Mouse (Mus musculus) embryonic fibroblast, embryonic 13.5 days (primary cell): ENCODE measurements around the gene Ttc9b. TPM values are rescaled to one million over a fixed set of nuclear protein-coding genes. Genes with fewer than 3 reads are reported as not detected.

ENCODE experiments used
- H3K27ac ChIP-seq: 2 replicates; pipeline ENCODE4 v1.5.1; 2012; ENCODE audit warnings: low read length, control low read depth, inconsistent platforms; ENCODE audit not compliant: insufficient read depth
- H3K4me1 ChIP-seq: 2 replicates; pipeline ENCODE4 v1.6.1; 2011; ENCODE audit warnings: low read length; ENCODE audit not compliant: control insufficient read depth, insufficient read depth
- H3K4me3 ChIP-seq: 2 replicates; pipeline ENCODE4 v1.5.1; 2011; ENCODE audit warnings: mild to moderate bottlenecking, control low read depth, low read length; ENCODE audit not compliant: insufficient read depth
- CTCF ChIP-seq: IDR thresholded peaks from 2 replicates; pipeline ENCODE4 v1.5.1; 2011; ENCODE audit warnings: mild to moderate bottlenecking, control low read depth, low read length, moderate library complexity, borderline replicate concordance; ENCODE audit not compliant: insufficient read depth
- POLR2A ChIP-seq: IDR thresholded peaks from 2 replicates; pipeline ENCODE4 v1.6.1; 2011; ENCODE audit warnings: low read depth, mild to moderate bottlenecking, control low read depth, low read length, moderate library complexity
- polyA plus RNA-seq: library from polyadenylated mRNA; stranded (reverse); fragments of >200 nt; gene quantifications from 2 replicates; pipeline ENCODE4 v1.2.4, GENCODE M21; 2011; ENCODE audit warnings: low read depth; ENCODE audit not compliant: missing spikeins, insufficient read length

Ttc9b gene
- polyA plus RNA-seq, 1 experiment: not detected

DNA sequence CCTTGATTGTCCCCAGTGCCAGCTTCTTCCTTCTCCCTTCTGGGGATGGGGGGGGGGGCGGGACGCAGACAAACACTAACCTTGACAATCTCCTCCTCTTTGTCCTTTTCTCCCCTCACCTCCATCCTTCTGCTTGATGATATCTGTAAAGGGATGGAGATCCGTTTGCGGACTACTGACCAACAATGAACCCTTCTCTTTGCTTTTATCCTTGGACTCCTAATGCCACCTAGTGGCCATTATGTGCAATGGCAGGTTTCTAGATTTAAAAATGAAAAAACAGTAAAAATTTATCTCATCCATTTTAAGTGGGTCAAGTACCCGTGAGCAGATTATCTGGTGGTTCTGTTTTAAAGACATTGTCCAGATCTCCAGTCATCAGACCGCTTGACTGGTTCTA is 32.0 kb downstream of the Ttc9b start:
- TF ChIP-seq POLR2A (no peak), CTCF (no peak)
- Histone ChIP-seq H3K27ac (no peak overlapping the region), H3K4me3 (no peak overlapping the region), H3K4me1 (peaks cover 10% of the 10 kb centered on the region; the same call in 1 of the 2 replicates)

DNA sequence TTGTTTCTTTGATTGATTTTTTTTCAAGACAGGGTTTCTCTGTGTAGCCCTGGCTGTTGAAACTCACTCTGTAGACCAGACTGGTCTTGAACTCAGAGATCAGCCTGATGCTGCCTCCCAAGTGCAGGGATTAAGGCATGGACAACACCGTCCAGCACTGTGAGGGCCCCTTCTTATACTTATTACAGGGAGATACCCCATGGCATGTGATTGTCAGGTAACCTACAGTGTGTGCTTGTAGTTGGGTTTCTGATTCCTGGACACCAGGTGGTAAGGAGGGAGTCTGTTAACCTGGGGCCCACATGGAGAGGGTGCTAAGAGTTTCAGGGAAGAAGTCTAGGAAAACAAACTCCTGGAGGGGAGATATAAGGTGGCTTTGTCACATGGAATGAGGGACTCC is 33.3 kb downstream of the Ttc9b start:
- Histone ChIP-seq H3K4me1 (peaks cover 10% of the 10 kb centered on the region; the same call in 1 of the 2 replicates), H3K4me3 (no peak overlapping the region), H3K27ac (no peak overlapping the region)
- TF ChIP-seq POLR2A (no peak), CTCF (no peak)

GRCm38 (mm10) chr7:27687836-27688235 is 34.1 kb downstream of the Ttc9b start:
- H3K4me3 ChIP-seq: no peak overlapping the region
- peaks cover 4% of the 10 kb centered on the region; the same call in 1 of the 2 replicates for H3K4me1 ChIP-seq
- H3K27ac ChIP-seq: no peak overlapping the region
- TF ChIP-seq CTCF: no peak
- no peak for TF ChIP-seq POLR2A

- TF ChIP-seq CTCF (no peak), POLR2A (no peak)
- Histone ChIP-seq H3K4me1 (peaks cover 2% of the 10 kb centered on the region; the same call in 1 of the 2 replicates), H3K4me3 (peak overlapping the region; percentile 72), H3K27ac (no peak overlapping the region)
Observed at GRCm38 (mm10) chr7:27688246-27688788, 34.6 kb downstream of the Ttc9b start.

DNA sequence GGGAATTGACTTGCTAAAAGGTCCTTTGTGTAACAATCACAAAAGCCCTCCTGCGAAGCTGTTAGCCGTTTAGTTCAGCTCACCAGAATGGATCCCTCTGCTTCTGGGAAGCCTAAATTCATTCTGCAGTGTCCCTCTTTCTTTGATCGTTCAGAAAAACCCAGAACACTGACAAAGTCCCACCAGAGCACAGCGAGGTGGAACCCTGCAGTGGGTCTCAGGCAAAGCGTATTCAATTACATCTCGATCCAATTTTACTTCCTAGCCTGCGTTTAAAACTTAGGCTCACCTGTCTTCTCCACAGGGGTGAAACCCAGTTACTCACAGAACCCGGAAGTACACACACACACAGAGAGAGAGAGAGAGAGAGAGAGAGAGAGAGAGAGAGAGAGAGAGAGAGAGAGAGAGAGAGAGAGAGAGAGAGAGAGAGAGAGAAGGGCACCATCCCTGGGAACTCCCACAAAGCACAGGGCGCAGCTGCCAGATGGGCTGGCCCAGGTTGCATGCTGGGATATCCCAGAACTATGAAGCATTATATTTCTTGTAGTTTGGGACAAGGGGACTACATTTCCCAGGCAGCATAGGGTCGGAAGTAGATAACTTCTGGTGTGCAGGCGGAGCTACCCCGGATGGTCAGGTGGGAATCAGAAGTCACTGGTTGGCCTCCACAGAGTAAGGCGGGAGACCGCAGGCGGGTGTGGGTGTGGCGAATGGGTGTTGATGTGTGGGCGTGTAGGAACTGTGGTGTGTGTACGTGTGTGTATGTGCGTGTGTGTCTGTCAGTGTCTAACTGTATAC is 35.3 kb downstream of the Ttc9b start, which contains the start of gene Zfp607b:
Gene Zfp607b (plus strand): TSS at position 526 of the 798 bp plus-strand sequence.
- no peak for TF ChIP-seq CTCF
- peak; percentile 64 for TF ChIP-seq POLR2A
- peak within 1 kb of the TSS; percentile 72 for H3K4me3 ChIP-seq
- H3K4me1 ChIP-seq: no peaks in the 10 kb centered on the region
- peak within 1 kb of the TSS; percentile 4; the same call in 1 of the 2 replicates for H3K27ac ChIP-seq

DNA sequence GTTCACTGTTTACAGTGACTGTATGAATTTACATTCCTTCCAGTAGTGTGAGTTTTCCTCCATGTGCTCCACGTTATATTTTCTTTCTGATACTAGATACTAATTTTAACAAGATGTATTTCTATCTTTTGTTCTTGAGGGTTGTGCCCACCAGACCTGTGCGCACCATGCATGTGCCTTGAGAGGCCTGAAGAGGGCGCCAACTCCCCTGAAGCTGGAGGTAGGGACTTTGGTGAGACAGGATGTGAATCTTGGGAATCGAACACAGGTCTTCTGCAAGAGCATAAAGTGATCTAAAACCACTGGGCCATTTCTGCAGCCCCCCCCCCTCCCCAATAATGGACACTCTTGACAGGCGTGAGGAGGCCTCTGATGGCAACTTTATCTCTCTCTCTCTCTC is 37.4 kb downstream of the Ttc9b start:
- H3K4me3 ChIP-seq: no peak overlapping the region
- peak; percentile 63 for TF ChIP-seq CTCF
- TF ChIP-seq POLR2A: no peak
- H3K27ac ChIP-seq: no peak overlapping the region
- no peaks in the 10 kb centered on the region for H3K4me1 ChIP-seq

DNA sequence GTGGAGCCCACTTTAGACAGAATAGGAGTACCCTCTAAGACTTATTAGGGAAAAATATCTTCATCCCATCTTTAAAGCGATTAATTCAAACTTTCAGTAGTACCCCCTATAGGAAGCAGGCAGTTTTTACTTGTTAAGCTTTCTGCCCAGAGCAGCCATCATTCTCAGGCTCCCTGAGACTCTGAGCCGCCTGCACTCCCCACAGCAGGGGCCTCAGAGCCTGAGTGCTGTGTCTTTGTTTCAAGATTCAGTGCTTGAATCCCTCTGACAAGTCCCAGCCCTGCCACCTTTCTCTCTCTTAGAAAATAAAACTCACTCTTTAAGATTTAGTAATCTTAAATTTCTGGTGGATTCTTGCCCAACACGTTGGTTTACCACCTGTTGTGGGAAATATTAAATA is 43.0 kb downstream of the Ttc9b start:
- Histone ChIP-seq H3K4me3 (no peak overlapping the region), H3K27ac (no peak overlapping the region), H3K4me1 (no peaks in the 10 kb centered on the region)
- TF ChIP-seq CTCF: no peak
- TF ChIP-seq POLR2A: no peak

Other genes starting within 250 kb of the Ttc9b start
- gene Sptbn4, start 206.2 kb upstream of the Ttc9b start, polyA plus RNA-seq: 0.51 and 0.78 TPM in 2 replicates
- 16.6 and 32.1 TPM in 2 replicates for gene Blvrb, start 205.9 kb upstream of the Ttc9b start, polyA plus RNA-seq
- gene Sertad3, start 180.1 kb upstream of the Ttc9b start, polyA plus RNA-seq: 12.9 and 14.1 TPM in 2 replicates
- 23.7 and 28.5 TPM in 2 replicates for gene Sertad1, start 167.0 kb upstream of the Ttc9b start, polyA plus RNA-seq
- 5.4 and 5.6 TPM in 2 replicates for gene Prx, start 154.6 kb upstream of the Ttc9b start, polyA plus RNA-seq
- 1.1 and 1.5 TPM in 2 replicates for gene Hipk4, start 130.6 kb upstream of the Ttc9b start, polyA plus RNA-seq
- 195 and 211 TPM in 2 replicates for gene Pld3, start 100.7 kb upstream of the Ttc9b start, polyA plus RNA-seq
- 12.6 and 14.0 TPM in 2 replicates for gene 2310022A10Rik, start 100.7 kb upstream of the Ttc9b start, polyA plus RNA-seq
- gene Akt2, start 62.4 kb upstream of the Ttc9b start, polyA plus RNA-seq: 84.5 and 98.2 TPM in 2 replicates
- gene Map3k10, start 20.7 kb downstream of the Ttc9b start, polyA plus RNA-seq: 26.2 and 28.1 TPM in 2 replicates
- gene Zfp607b, start 35.4 kb downstream of the Ttc9b start, polyA plus RNA-seq: 1.7 and 2.2 TPM in 2 replicates
- gene Zfp60, start 77.5 kb downstream of the Ttc9b start, polyA plus RNA-seq: 18.1 and 23.5 TPM in 2 replicates
- gene Zfp626, start 153.3 kb downstream of the Ttc9b start, polyA plus RNA-seq: 8.6 and 10.6 TPM in 2 replicates
- 3.1 and 4.1 TPM in 2 replicates for gene Zfp59, start 184.7 kb downstream of the Ttc9b start, polyA plus RNA-seq
- gene Zfp607a, start 203.6 kb downstream of the Ttc9b start, polyA plus RNA-seq: 3.5 and 3.8 TPM in 2 replicates